Mouse (Mus musculus) erythroblast, adult 5-6 weeks (primary cell): ENCODE data around the gene Ctsw. TPM values are rescaled to one million over a fixed set of nuclear protein-coding genes. Genes with fewer than 3 reads are reported as not detected.

Source experiments
- ATAC-seq: replicated peaks from 2 replicates; pipeline ENCODE4 v1.8.0; 2016; ENCODE audit warnings: moderate number of reproducible peaks, mild to moderate bottlenecking, moderate TSS enrichment, inconsistent platforms; ENCODE audit not compliant: poor library complexity, low FRiP score, severe bottlenecking
- total RNA-seq, 2 experiments: library from RNA; stranded (forward) in 1 of 2; stranded (reverse) in 1 of 2; fragments of 150-400 nt in 1 of 2; fragments of 200-764, 138-1000 nt in 1 of 2; gene quantifications; 2 replicates each; pipeline versions ENCODE4 v1.2.3 to v1.2.4; 2015 to 2017; ENCODE audit warnings: low replicate concordance in 2 of 2

Ctsw gene
- total RNA-seq, 2 experiments from 2014 or later, result not detected

DNA sequence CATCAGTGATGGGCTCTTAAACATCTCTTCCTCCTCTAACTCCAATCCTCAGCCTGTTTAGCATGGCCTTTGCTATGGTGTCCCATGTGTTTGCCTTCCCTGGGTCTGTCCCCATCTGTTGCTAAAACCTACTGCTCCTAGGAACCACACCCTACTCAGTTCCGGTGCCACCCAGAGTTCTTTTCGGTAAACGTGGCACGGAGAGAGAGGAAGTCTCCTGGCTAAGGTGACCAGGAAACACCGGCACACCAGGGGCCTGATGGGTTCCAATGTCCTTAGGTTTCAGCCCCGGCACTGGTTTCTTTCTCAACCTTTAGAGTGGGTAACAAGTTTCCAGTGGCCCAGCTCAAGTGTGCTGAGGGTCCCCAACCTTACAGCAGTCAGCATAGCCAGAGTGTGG is 47.7 kb downstream of the Ctsw start:
- ATAC-seq, result no peak

DNA sequence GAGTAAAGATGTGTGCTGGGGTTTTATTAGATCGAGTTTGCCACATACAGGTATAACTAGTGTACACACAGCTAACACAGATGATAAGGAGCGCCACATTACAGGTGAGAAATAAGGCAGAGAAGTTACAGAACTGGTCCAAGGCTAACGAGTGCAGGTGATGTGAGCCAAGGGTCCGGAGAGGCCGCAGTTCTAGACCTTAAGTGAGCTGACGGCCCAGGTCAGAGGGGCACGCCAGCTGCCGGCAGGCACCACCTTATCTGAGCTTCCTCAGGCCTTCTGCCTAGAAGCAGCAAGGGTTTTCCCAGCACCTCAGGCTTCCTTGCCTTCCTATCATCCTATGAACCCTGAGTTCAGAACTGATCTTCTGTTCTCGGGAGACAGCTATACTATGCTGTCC is 48.7 kb downstream of the Ctsw start:
- ATAC-seq, result no peak

DNA sequence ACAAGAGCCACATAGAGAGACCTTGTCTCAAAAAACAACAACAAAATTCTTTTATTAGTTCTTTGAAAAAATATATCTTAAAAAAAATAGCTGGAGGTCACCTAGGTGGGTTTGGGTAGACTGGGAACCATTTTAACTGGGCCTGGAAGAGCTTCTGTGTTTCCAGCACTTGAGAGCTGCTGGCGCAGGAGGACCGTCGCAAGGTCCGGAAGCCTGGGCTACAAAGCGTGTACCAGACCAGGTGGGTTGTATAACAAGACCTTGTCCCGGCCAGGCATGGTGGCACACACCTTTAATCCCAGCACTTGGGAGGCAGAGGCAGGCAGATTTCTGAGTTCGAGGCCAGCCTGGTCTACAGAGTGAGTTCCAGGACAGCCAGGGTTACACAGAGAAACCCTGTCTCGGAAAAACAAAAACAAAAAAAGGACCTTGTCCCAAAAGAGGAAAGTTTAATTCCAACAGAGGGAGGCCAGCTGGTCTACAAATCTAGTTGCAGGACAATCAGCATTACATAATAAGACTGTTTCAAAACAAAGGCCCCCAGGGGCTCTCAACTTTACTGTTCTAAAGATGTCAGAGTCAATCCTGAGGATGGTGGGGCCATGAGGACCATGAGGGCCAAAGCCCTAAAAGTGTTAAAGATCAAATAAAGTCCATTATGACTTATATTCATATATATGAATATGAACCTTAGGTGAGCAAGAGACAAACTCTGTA is 49.4 kb downstream of the Ctsw start:
- ATAC-seq, result no peak

Other genes with a start within 250 kb of the Ctsw start
- gene Pacs1, start 195.4 kb downstream of the Ctsw start, total RNA-seq (2015; ENCODE audit: low replicate concordance), result 7.7 and 8.1 TPM in 2 replicates
- gene Pacs1, start 195.4 kb downstream of the Ctsw start, total RNA-seq (2017; ENCODE audit: low replicate concordance), result 5.3 and 7.0 TPM in 2 replicates
- gene Sf3b2, start 173.1 kb downstream of the Ctsw start, total RNA-seq (2015; ENCODE audit: low replicate concordance), result 38.5 and 55.0 TPM in 2 replicates
- 59.6 and 76.3 TPM in 2 replicates for gene Sf3b2, start 173.1 kb downstream of the Ctsw start, total RNA-seq (2017; ENCODE audit: low replicate concordance)
- gene Gal3st3, start 170.2 kb downstream of the Ctsw start, total RNA-seq (2015; ENCODE audit: low replicate concordance), result not detected in 2 replicates
- gene Gal3st3, start 170.2 kb downstream of the Ctsw start, total RNA-seq (2017; ENCODE audit: low replicate concordance), result not detected in 2 replicates
- not detected in 2 replicates for gene Catsper1, start 132.8 kb downstream of the Ctsw start, total RNA-seq (2015; ENCODE audit: low replicate concordance)
- not detected in 2 replicates for gene Catsper1, start 132.8 kb downstream of the Ctsw start, total RNA-seq (2017; ENCODE audit: low replicate concordance)
- gene Cst6, start 118.9 kb downstream of the Ctsw start, total RNA-seq (2015; ENCODE audit: low replicate concordance), result not detected in 2 replicates
- gene Cst6, start 118.9 kb downstream of the Ctsw start, total RNA-seq (2017; ENCODE audit: low replicate concordance), result not detected in 2 replicates
- 7.3 and 12.3 TPM in 2 replicates for gene Eif1ad, start 101.8 kb downstream of the Ctsw start, total RNA-seq (2015; ENCODE audit: low replicate concordance)
- gene Eif1ad, start 101.8 kb downstream of the Ctsw start, total RNA-seq (2017; ENCODE audit: low replicate concordance), result 14.7 and 18.7 TPM in 2 replicates
- 77.5 and 144 TPM in 2 replicates for gene Banf1, start 101.3 kb downstream of the Ctsw start, total RNA-seq (2015; ENCODE audit: low replicate concordance)
- 5.9 and 14.1 TPM in 2 replicates for gene Banf1, start 101.3 kb downstream of the Ctsw start, total RNA-seq (2017; ENCODE audit: low replicate concordance)
- gene Sart1, start 79.8 kb downstream of the Ctsw start, total RNA-seq (2015; ENCODE audit: low replicate concordance), result 28.4 and 63.2 TPM in 2 replicates
- gene Sart1, start 79.8 kb downstream of the Ctsw start, total RNA-seq (2017; ENCODE audit: low replicate concordance), result 28.5 and 48.2 TPM in 2 replicates
- 2.5 TPM in 1 of 2 replicates, not detected in the other for gene Tsga10ip, start 66.0 kb downstream of the Ctsw start, total RNA-seq (2015; ENCODE audit: low replicate concordance)
- not detected in 2 replicates for gene Tsga10ip, start 66.0 kb downstream of the Ctsw start, total RNA-seq (2017; ENCODE audit: low replicate concordance)
- 15.0 and 32.4 TPM in 2 replicates for gene Drap1, start 43.5 kb downstream of the Ctsw start, total RNA-seq (2015; ENCODE audit: low replicate concordance)
- gene Drap1, start 43.5 kb downstream of the Ctsw start, total RNA-seq (2017; ENCODE audit: low replicate concordance), result 15.8 and 18.0 TPM in 2 replicates
- gene AI837181, start 43.4 kb downstream of the Ctsw start, total RNA-seq (2015; ENCODE audit: low replicate concordance), result 14.8 and 16.1 TPM in 2 replicates
- gene AI837181, start 43.4 kb downstream of the Ctsw start, total RNA-seq (2017; ENCODE audit: low replicate concordance), result 5.3 and 7.7 TPM in 2 replicates
- gene Fosl1, start 21.0 kb downstream of the Ctsw start, total RNA-seq (2015; ENCODE audit: low replicate concordance), result 0.42 TPM in 1 of 2 replicates, not detected in the other
- not detected in 2 replicates for gene Fosl1, start 21.0 kb downstream of the Ctsw start, total RNA-seq (2017; ENCODE audit: low replicate concordance)
- gene Ccdc85b, start 10.6 kb downstream of the Ctsw start, total RNA-seq (2015; ENCODE audit: low replicate concordance), result 0.38 TPM in 1 of 2 replicates, not detected in the other
- 0.14 and 0.17 TPM in 2 replicates for gene Ccdc85b, start 10.6 kb downstream of the Ctsw start, total RNA-seq (2017; ENCODE audit: low replicate concordance)
- 13.2 and 15.2 TPM in 2 replicates for gene Fibp, start 7.9 kb downstream of the Ctsw start, total RNA-seq (2015; ENCODE audit: low replicate concordance)
- 17.6 and 19.0 TPM in 2 replicates for gene Fibp, start 7.9 kb downstream of the Ctsw start, total RNA-seq (2017; ENCODE audit: low replicate concordance)
- gene Efemp2, start 5.4 kb upstream of the Ctsw start, total RNA-seq (2015; ENCODE audit: low replicate concordance), result not detected in 2 replicates
- gene Efemp2, start 5.4 kb upstream of the Ctsw start, total RNA-seq (2017; ENCODE audit: low replicate concordance), result 3.4 TPM in 1 of 2 replicates, not detected in the other
- gene Mus81, start 19.9 kb upstream of the Ctsw start, total RNA-seq (2015; ENCODE audit: low replicate concordance), result 12.5 and 18.6 TPM in 2 replicates
- gene Mus81, start 19.9 kb upstream of the Ctsw start, total RNA-seq (2017; ENCODE audit: low replicate concordance), result 1.8 and 8.3 TPM in 2 replicates
- gene Cfl1, start 21.9 kb upstream of the Ctsw start, total RNA-seq (2015; ENCODE audit: low replicate concordance), result 516 and 540 TPM in 2 replicates
- gene Cfl1, start 21.9 kb upstream of the Ctsw start, total RNA-seq (2017; ENCODE audit: low replicate concordance), result 293 and 380 TPM in 2 replicates
- gene 1700020D05Rik, start 35.3 kb upstream of the Ctsw start, total RNA-seq (2015; ENCODE audit: low replicate concordance), result not detected in 2 replicates
- 1.1 and 1.3 TPM in 2 replicates for gene 1700020D05Rik, start 35.3 kb upstream of the Ctsw start, total RNA-seq (2017; ENCODE audit: low replicate concordance)
- gene Snx32, start 42.0 kb upstream of the Ctsw start, total RNA-seq (2015; ENCODE audit: low replicate concordance), result 1.9 and 2.9 TPM in 2 replicates
- gene Snx32, start 42.0 kb upstream of the Ctsw start, total RNA-seq (2017; ENCODE audit: low replicate concordance), result 11.7 and 13.4 TPM in 2 replicates
- not detected in 2 replicates for gene Ovol1, start 92.1 kb upstream of the Ctsw start, total RNA-seq (2015; ENCODE audit: low replicate concordance)
- not detected in 2 replicates for gene Ovol1, start 92.1 kb upstream of the Ctsw start, total RNA-seq (2017; ENCODE audit: low replicate concordance)
- gene Ap5b1, start 99.5 kb upstream of the Ctsw start, total RNA-seq (2015; ENCODE audit: low replicate concordance), result 2.9 and 5.2 TPM in 2 replicates
- 1.8 and 4.7 TPM in 2 replicates for gene Ap5b1, start 99.5 kb upstream of the Ctsw start, total RNA-seq (2017; ENCODE audit: low replicate concordance)
- 14.4 and 52.2 TPM in 2 replicates for gene Rnaseh2c, start 133.4 kb upstream of the Ctsw start, total RNA-seq (2015; ENCODE audit: low replicate concordance)
- gene Rnaseh2c, start 133.4 kb upstream of the Ctsw start, total RNA-seq (2017; ENCODE audit: low replicate concordance), result 19.3 and 79.3 TPM in 2 replicates
- gene Kat5, start 141.7 kb upstream of the Ctsw start, total RNA-seq (2015; ENCODE audit: low replicate concordance), result 8.2 and 11.3 TPM in 2 replicates
- gene Kat5, start 141.7 kb upstream of the Ctsw start, total RNA-seq (2017; ENCODE audit: low replicate concordance), result 22.0 and 28.9 TPM in 2 replicates
- 13.1 and 25.1 TPM in 2 replicates for gene Rela, start 169.0 kb upstream of the Ctsw start, total RNA-seq (2015; ENCODE audit: low replicate concordance)
- 15.5 and 22.0 TPM in 2 replicates for gene Rela, start 169.0 kb upstream of the Ctsw start, total RNA-seq (2017; ENCODE audit: low replicate concordance)
- gene Sipa1, start 195.2 kb upstream of the Ctsw start, total RNA-seq (2015; ENCODE audit: low replicate concordance), result 20.5 and 36.9 TPM in 2 replicates
- 27.4 and 90.3 TPM in 2 replicates for gene Sipa1, start 195.2 kb upstream of the Ctsw start, total RNA-seq (2017; ENCODE audit: low replicate concordance)
- gene Map3k11, start 220.2 kb upstream of the Ctsw start, total RNA-seq (2015; ENCODE audit: low replicate concordance), result 5.0 and 7.3 TPM in 2 replicates
- gene Map3k11, start 220.2 kb upstream of the Ctsw start, total RNA-seq (2017; ENCODE audit: low replicate concordance), result 8.4 and 11.2 TPM in 2 replicates
- gene Pcnx3, start 220.4 kb upstream of the Ctsw start, total RNA-seq (2015; ENCODE audit: low replicate concordance), result 10.7 and 16.3 TPM in 2 replicates
- 14.8 and 20.3 TPM in 2 replicates for gene Pcnx3, start 220.4 kb upstream of the Ctsw start, total RNA-seq (2017; ENCODE audit: low replicate concordance)
- gene Kcnk7, start 235.9 kb upstream of the Ctsw start, total RNA-seq (2015; ENCODE audit: low replicate concordance), result not detected in 2 replicates
- not detected in 2 replicates for gene Kcnk7, start 235.9 kb upstream of the Ctsw start, total RNA-seq (2017; ENCODE audit: low replicate concordance)